Mouse (Mus musculus) embryonic fibroblast, embryonic 13.5 days (primary cell): Measurements from ENCODE around the gene Cdh6.

Experiments
- CTCF ChIP-seq: IDR thresholded peaks from 2 replicates; pipeline ENCODE4 v1.5.1; 2011; ENCODE audit warnings: mild to moderate bottlenecking, control low read depth, low read length, moderate library complexity, borderline replicate concordance; ENCODE audit not compliant: insufficient read depth
- POLR2A ChIP-seq: IDR thresholded peaks from 2 replicates; pipeline ENCODE4 v1.6.1; 2011; ENCODE audit warnings: low read depth, mild to moderate bottlenecking, control low read depth, low read length, moderate library complexity

GRCm38 (mm10) chr15:13196237-13196636 is 22.8 kb upstream of the Cdh6 start:
- TF ChIP-seq CTCF (no peak), POLR2A (no peak)
